Mouse (Mus musculus) thymus, adult 2 months (tissue): Measurements from ENCODE around the gene Pth2.

Source experiments
- CTCF ChIP-seq: fragments of 200-500 bp; IDR thresholded peaks from 2 replicates; pipeline ENCODE4 v1.5.1; 2012; ENCODE audit warnings: mild to moderate bottlenecking, control low read depth, low read length, moderate library complexity, borderline replicate concordance; ENCODE audit not compliant: control insufficient read depth, poor library complexity, insufficient read depth; ENCODE audit errors: extremely low read depth
- POLR2A ChIP-seq: fragments of 200-500 bp; IDR thresholded peaks from 2 replicates; pipeline ENCODE4 v1.6.1; 2012; ENCODE audit warnings: mild to moderate bottlenecking, low read length, control low read depth, moderate library complexity; ENCODE audit not compliant: control insufficient read depth, poor library complexity, insufficient read depth; ENCODE audit errors: extremely low read depth

DNA sequence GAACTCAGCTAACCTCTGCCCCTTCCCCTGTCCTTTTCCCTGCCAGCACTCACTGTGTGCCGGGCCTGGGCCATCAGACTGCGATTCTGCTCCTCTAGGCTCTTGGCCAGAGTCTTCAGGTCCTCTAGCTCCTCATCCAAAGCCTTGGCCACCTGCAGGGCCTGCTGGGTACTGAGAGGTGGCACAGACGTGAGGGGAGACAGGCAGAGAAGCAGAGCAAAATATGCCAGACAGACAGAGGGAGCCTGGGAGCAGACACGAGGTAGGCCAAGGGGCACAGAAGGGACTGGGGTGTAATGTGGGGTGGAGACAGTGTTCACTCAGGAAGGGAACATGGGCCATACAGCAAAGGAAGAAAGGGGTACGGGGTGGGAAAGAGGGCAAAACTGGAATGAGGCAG, 12.6 kb downstream of the Pth2 start:
- TF ChIP-seq CTCF (no peak), POLR2A (no peak)
